Mouse (Mus musculus) bone marrow, adult 2 months (tissue): ENCODE measurements around the gene Sec16a. TPM values are rescaled to one million over a fixed set of nuclear protein-coding genes. Genes with fewer than 3 reads are reported as not detected.

Experiments used
- H3K27ac ChIP-seq: fragments of 200-500 bp; 2 replicates; pipeline ENCODE4 v1.5.1; 2012; ENCODE audit warnings: low read depth, mild to moderate bottlenecking, control low read depth, inconsistent platforms, low read length; ENCODE audit not compliant: control insufficient read depth, poor library complexity, insufficient read depth
- H3K4me1 ChIP-seq: fragments of 200-500 bp; 2 replicates; pipeline ENCODE4 v1.6.1; 2011; ENCODE audit warnings: low read length; ENCODE audit not compliant: control insufficient read depth, insufficient read depth
- H3K4me3 ChIP-seq: fragments of 200-500 bp; replicated peaks from 2 replicates; pipeline ENCODE3; 2011; ENCODE audit warnings: mild to moderate bottlenecking, low read depth, low read length, control low read depth; ENCODE audit not compliant: control insufficient read depth
- CTCF ChIP-seq: fragments of 200-500 bp; IDR thresholded peaks from 2 replicates; pipeline ENCODE4 v1.5.1; 2011; ENCODE audit warnings: low read length, control low read depth; ENCODE audit not compliant: control insufficient read depth, insufficient read depth
- POLR2A ChIP-seq: fragments of 200-500 bp; IDR thresholded peaks from 2 replicates; pipeline ENCODE4 v1.6.1; 2011; ENCODE audit warnings: low read depth, mild to moderate bottlenecking, control low read depth, low read length, borderline replicate concordance; ENCODE audit not compliant: control insufficient read depth
- WGBS: fragments of 180-500 bp; shearing (Covaris S2); methylation state at CpG from one replicate; pipeline ENCODE4 v1.1.7; 2018; 5-methylcytosine and 5-hydroxymethylcytosine counted together
- polyA plus RNA-seq: library from polyadenylated mRNA; stranded (reverse); fragments of >200 nt; gene quantifications from 2 replicates; pipeline ENCODE4 v1.2.4, GENCODE M21; 2011; ENCODE audit warnings: low replicate concordance; ENCODE audit not compliant: missing spikeins, insufficient read depth, insufficient read length

The Sec16a gene
- polyA plus RNA-seq, 1 experiment = 30.1 TPM

DNA sequence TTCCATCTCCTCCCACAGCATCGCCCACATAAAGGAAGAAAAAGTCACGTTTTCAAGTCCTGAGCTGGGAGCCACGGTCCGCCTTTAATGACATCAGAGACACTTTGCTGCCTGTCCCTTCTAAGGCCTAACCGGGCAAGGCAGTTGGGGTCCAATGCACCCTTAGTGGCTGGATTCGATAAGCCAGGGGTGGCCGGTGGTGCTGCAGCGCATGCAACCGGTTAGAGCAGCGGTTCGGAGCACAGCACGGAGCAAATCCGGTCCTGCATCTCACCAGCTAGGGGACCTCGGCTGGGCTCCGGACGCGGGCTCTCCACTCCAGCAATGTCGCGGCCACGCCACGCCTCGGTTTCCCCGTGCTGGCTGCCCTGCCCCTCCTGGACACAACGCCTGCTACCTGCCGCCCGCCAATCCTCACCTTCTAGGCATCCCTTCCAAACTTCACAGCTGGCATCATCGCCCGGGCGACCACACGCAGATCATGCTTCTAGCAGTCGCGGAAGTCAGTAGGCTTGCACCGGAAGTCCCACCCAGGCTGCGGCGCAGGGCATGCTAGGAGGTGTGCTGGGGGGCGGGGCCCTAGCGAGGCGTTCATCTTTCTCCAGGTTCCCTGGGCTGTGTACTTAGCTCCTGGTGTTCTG is 64.8 kb downstream of the Sec16a start, which contains the start of gene Snapc4:
Gene Snapc4, minus strand, starts transcription at position 523 of the 641 bp plus-strand sequence.
- Histone ChIP-seq H3K27ac (no peak within 1 kb of the TSS), H3K4me3 (peak within 1 kb of the TSS; percentile 95), H3K4me1 (no peaks in the 10 kb centered on the region)
- WGBS = under 1% methylated on average over 38 of the region's 38 CpGs
- TF ChIP-seq CTCF (no peak), POLR2A (peak; percentile 37; the same call in 1 of the 2 replicates)

DNA sequence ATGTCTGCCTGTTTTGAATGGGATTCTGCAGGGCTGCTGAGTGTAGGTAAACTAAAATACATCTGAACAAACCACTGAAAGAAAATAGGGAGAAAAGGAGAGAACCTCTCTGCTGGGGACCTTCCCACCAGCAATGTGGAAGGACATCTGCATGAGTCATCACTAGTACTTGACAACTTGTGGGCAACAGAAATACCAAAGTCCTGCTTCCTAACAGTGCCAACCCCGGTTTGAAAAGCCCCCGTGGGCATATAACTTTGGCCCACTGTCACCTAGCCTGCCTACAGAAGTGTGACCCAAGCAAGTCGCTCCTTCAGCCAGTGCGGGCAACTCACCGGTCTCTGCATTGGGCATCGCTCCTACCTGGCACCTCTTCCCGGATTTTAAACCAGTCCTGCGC is 72.6 kb downstream of the Sec16a start:
- H3K4me1 ChIP-seq = no peaks in the 10 kb centered on the region
- TF ChIP-seq POLR2A (no peak), CTCF (no peak)
- 84% methylated on average over 8 of the region's 8 CpGs for WGBS
- no peak overlapping the region for H3K4me3 ChIP-seq
- no peak overlapping the region for H3K27ac ChIP-seq

DNA sequence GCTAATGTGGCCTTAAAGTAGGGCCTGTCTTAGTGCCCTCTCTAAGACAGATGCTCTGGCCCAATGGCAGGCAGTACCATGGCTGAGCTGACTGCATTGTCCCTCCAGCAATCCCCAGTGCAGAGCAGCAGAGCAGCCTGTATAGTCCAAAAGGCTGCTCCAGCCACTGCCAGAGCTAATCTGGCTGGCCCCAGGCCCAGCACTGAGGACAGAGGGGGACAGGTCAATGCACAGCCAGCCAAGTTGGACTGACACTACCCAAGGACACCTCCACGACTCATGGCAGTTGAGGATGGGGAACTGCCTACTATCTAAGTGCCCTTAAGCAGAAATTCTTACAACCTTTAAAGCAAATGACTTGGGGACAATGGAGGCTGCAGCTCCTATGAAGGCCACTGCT is 76.4 kb downstream of the Sec16a start:
- Histone ChIP-seq H3K27ac (no peak overlapping the region), H3K4me3 (no peak overlapping the region), H3K4me1 (no peaks in the 10 kb centered on the region)
- 72% methylated on average over 1 of the region's 1 CpGs for whole genome bisulfite sequencing
- TF ChIP-seq POLR2A (no peak), CTCF (no peak)

DNA sequence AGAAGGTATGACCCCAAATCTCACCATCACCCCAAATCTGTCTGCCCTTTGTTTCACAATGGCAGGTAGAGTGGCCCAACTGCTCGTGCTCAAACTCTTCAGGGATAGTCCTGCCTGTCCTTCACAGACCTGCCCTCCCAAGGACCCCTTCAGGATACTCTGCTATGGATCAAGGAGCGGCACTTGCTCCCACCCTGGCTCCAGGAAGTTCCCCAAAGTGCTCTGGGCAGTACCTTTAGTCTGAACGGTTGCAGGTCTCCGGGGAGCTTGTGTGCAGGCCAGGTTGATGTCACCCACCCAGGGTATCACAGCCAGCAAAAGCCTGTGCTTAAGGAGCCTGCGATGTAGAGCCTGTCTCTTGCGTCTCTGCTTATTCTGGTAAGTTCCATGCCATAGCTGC is 77.1 kb downstream of the Sec16a start:
- no peak overlapping the region for H3K27ac ChIP-seq
- no peak overlapping the region for H3K4me3 ChIP-seq
- TF ChIP-seq POLR2A = no peak
- TF ChIP-seq CTCF = no peak
- WGBS = 90% methylated on average over 6 of the region's 6 CpGs
- no peaks in the 10 kb centered on the region for H3K4me1 ChIP-seq

DNA sequence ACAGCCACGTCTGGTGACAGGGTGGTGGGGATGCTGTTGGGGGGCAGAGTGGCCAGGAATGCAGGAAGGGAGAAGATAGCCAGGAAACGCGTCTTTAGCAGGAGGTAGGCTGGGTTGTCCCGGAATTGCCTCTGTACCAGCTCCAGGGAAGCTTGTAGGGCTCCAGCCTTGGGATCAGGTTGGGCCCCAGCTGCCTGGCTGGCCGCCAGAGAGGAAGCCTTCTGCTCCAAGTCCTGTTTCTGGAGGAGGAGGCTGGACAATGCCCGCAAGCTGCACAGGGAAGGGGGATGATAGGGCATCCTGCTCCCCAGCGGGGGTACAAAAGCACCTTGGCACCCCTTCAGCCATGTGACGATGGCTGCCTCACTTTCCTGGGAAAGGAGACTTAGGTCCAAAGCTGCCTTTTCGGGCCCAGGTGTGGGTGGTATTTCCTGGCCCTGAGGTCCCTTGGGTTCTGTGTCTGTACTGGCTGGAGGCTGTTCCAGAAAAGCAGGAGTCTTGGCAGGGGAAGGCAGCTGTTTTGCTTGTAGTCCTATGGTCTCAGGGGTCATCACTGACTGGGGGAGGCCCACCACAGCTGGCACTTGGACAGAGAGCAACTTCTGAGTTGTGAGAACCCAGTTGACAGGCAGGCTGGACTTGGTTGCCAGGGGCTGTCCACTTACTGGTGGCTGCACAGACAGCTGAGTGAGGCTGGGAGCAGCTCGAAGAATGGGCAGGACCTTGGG is 80.1 kb downstream of the Sec16a start:
- H3K4me1 ChIP-seq = no peaks in the 10 kb centered on the region
- TF ChIP-seq CTCF = no peak
- no peak for TF ChIP-seq POLR2A
- H3K27ac ChIP-seq = no peak overlapping the region
- no peak overlapping the region for H3K4me3 ChIP-seq
- WGBS = 80% methylated on average over 10 of the region's 10 CpGs

DNA sequence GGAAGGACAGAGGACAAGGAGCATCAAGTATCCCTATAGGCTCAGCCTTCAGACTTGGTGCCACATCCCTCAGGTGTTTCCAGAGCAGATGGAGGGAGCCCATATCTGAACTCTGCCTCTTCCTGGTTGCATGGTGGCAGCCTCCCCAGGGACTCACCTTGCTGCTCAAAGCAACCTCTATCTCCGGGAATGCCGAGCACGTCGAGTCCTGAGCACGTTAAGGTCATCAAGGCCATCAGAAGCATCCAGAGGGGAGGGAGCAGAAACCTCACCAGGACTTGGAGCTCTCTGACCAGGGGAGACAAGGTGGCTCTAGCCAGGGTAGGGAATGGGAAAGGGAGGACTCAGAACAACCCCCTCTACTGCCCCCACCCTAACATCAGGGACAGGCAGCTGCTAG is 81.5 kb downstream of the Sec16a start:
- Histone ChIP-seq H3K4me1 (no peaks in the 10 kb centered on the region), H3K27ac (no peak overlapping the region), H3K4me3 (no peak overlapping the region)
- TF ChIP-seq CTCF (no peak), POLR2A (no peak)
- WGBS = 87% methylated on average over 5 of the region's 5 CpGs

DNA sequence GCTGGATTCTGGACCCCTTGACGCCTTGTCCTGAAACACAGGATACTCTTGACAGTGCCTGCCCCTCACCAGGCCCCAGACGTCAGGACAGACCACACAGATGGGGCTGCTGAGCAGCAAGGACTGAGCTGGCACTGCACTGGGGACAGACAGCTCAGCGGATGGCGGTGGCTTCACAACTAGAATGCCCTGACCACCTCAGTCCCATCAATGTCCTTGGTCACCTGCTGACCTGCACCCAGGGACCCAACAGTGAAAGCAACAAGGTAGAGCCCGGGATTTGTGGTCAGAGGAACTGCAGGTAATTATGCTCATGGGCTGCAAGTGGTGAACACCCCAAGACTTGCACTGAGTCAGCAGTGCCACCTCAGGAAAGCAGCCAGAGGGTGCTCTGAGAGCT is 82.0 kb downstream of the Sec16a start:
- WGBS = 86% methylated on average over 5 of the region's 5 CpGs
- TF ChIP-seq POLR2A = no peak
- no peak for TF ChIP-seq CTCF
- Histone ChIP-seq H3K4me1 (no peaks in the 10 kb centered on the region), H3K27ac (no peak overlapping the region), H3K4me3 (no peak overlapping the region)

DNA sequence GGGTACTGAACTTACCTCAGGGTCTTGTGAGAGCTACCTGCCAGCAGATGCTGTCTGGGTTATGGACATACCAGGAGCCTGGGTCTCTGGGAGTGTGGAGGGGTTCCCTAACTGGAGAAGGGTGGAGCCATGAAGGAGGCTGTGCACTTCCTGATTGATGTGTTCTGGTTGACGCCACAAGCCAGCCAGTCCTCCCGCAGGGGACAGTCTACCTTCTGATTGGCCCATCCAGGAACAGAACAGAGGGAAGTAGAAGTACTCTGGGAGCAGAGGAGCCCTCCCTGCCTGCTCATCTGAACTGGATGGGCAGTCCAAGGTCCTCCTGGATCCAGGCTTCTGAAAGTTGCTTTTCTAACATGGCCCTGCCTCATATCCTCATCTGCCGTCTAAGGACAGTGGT is 84.2 kb downstream of the Sec16a start, which contains the start of gene Card9:
Gene Card9, minus strand, starts transcription at position 147 of the 400 bp plus-strand sequence.
- 19% methylated on average over 3 of the region's 3 CpGs for WGBS
- Histone ChIP-seq H3K4me1 (no peaks in the 10 kb centered on the region; the same call in 1 of the 2 replicates), H3K4me3 (peak within 1 kb of the TSS; percentile 77), H3K27ac (peak within 1 kb of the TSS; percentile 53)
- TF ChIP-seq CTCF = no peak
- no peak for TF ChIP-seq POLR2A

DNA sequence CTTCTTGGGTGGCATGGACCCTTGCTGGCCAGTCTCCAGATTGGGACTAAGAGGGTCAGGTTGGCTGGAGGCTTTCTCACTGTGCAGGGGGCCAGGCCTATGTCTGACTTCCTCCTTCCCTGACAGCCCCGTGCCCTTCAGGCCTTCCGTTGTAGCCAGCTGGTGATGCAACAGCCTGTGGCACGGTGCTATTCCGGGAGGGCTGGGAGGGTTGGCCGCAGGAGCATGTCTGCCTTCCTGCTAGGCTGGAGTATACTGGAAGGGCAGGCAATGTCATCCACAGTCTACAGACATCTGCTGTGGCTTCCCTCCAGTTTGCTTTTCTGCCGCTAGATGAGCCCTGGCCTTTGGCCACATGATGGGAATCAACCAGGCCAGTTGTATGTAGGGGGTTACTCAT is 85.0 kb downstream of the Sec16a start:
- Histone ChIP-seq H3K4me3 (peak overlapping the region; percentile 77), H3K4me1 (no peaks in the 10 kb centered on the region; the same call in 1 of the 2 replicates), H3K27ac (peak overlapping the region; percentile 53)
- 8% methylated on average over 6 of the region's 6 CpGs for WGBS
- TF ChIP-seq CTCF = no peak
- TF ChIP-seq POLR2A = peak; percentile 51; the same call in 1 of the 2 replicates

Other genes starting within 250 kb of the Sec16a start
- gene Lhx3, start 236.9 kb downstream of the Sec16a start, polyA plus RNA-seq = not detected in 2 replicates
- 2.2 and 2.6 TPM in 2 replicates for gene Qsox2, start 207.7 kb downstream of the Sec16a start, polyA plus RNA-seq
- gene Ccdc187, start 150.7 kb downstream of the Sec16a start, polyA plus RNA-seq = 0.20 TPM in 1 of 2 replicates, not detected in the other
- 6.1 and 10.0 TPM in 2 replicates for gene Gpsm1, start 129.7 kb downstream of the Sec16a start, polyA plus RNA-seq
- 4.0 and 6.9 TPM in 2 replicates for gene Dnlz, start 93.1 kb downstream of the Sec16a start, polyA plus RNA-seq
- gene Card9, start 84.3 kb downstream of the Sec16a start, polyA plus RNA-seq = 67.0 and 199 TPM in 2 replicates
- 25.2 and 42.6 TPM in 2 replicates for gene Snapc4, start 64.6 kb downstream of the Sec16a start, polyA plus RNA-seq
- gene Entr1, start 55.9 kb downstream of the Sec16a start, polyA plus RNA-seq = 56.8 and 78.4 TPM in 2 replicates
- 25.5 and 34.2 TPM in 2 replicates for gene Pmpca, start 55.9 kb downstream of the Sec16a start, polyA plus RNA-seq
- gene Inpp5e, start 36.0 kb downstream of the Sec16a start, polyA plus RNA-seq = 10.7 and 21.5 TPM in 2 replicates
- gene Notch1, start 71.4 kb upstream of the Sec16a start, polyA plus RNA-seq = 21.8 and 36.9 TPM in 2 replicates
- 91.0 and 128 TPM in 2 replicates for gene Egfl7, start 134.8 kb upstream of the Sec16a start, polyA plus RNA-seq
- not detected in 2 replicates for gene Gm20532, start 141.4 kb upstream of the Sec16a start, polyA plus RNA-seq
- gene Agpat2, start 159.2 kb upstream of the Sec16a start, polyA plus RNA-seq = 10.6 and 32.5 TPM in 2 replicates
- 0.99 and 4.2 TPM in 2 replicates for gene Fam69b, start 183.2 kb upstream of the Sec16a start, polyA plus RNA-seq
- not detected in 2 replicates for gene Lcn4, start 226.1 kb upstream of the Sec16a start, polyA plus RNA-seq